Mouse (Mus musculus): ENCODE measurements around the gene U2af2.
"Not testable (repeated sequence)": the region's sequence is repeated elsewhere in the genome, so short reads cannot be mapped to it uniquely, and the experiment has no call there.

Gene U2af2

DNA sequence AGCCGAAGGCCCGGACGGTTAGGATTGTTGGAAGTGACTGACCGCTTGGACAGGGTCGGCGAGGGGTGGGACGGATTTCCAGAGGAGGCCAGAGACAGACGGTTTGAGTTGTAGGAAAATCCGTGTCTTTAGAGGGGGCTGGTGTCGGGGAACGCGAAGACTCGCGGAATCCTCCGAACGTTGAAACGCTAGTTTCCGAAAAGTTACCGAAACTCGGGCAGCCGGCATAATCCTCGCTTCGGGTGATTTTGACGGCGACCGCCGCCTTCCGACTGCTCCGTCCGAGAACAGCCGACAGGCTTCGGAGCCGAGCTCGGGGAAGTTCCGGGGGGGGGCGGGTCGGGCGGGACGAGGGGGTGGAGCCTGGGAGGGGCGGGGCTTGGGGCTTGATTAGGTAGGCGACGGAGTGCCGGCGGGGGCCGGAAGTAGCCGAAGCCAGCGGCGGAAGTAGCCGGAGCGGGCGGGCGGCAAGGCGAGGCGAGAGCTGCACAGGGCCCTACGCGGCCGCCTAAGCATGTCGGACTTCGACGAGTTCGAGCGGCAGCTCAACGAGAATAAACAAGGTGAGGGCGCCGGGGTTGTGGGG is at the start of gene U2af2:
U2af2 (plus strand) TSS at position 370 of the 586 bp plus-strand sequence.
- peak; percentile 86 for DNase-seq (ENCODE audit: low spot score)

DNA sequence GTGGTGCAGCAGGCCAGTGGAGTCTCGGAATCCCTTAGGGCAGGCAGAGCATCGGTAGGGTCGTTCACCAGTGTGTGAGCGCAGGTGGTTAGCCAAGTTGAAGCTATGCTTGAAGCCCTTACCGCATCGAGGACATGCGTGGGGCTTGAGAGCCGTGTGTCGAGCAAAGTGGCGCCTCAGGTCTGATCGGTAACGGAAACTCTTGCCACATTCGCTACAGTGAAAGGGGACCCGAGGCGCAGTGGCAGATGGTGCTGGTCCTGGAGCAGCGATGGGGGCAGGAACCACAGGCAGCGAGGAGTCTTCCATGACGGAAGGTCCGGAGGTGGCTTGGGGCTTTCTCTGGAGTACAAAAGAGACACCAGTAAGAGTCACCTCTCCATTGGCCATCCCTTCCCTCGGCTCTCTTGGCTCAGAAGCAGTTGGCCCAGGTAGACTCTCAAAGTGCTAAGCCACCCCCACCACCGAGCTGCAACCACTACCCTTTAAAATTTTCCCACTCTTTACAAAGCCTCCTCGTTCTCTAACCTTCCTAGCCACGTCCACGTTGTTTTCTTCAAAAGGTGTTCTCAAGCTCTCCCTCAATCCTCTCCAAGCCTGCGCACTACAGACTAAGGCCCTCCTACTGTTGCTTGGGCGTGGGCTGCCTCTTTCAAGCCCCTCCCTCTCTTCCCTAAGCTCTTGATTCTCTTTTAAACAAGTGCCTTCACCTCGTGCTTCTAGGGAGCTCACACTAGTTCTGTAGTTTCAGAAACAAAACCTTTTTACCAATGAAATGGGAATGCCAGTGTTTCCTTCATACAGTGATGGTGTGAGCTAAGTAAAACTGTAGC is 49.0 kb upstream of the U2af2 start:
- no peak for DNase-seq (ENCODE audit: low spot score)

DNA sequence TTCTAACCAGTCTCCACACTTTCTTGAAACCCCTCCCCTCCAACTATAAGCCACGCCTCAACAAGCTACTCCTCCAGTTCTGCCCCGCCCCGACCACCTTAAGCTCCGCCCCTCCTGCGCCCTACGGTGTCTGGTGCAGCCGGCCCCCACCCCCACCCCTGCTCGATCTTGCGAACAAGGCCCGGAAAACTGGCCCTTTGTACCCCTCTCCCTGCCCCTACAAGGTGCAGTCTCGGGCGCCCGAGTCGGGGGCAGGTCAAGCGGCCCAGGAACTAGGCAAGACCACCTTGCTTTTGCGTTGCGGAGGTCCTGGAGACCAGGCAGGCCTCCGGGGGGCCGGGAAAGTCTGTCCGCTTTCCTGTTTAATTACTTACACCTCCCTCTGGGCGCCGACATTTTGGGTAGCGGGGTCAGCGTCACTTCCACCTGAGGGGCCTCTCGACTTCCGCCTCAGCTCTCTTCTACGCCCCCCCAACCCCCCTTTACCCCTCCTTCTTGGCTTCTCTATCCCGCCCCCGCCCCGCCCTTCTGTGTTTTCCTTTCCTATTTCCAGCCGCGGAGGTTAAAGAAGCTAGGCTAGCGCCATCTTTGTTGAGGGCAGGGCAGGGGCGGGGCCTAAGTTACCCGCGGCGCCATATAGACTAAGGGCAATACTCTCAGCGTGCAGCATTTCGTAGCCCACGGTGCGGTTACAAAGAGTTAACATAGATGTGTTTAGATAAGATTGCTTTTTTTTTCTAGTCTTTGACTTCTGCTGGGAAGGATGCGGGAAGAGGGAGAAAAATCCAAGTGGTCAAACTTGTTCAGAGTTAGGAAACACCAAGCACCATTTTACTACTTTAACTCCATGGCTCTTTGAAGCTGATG is 47.5 kb upstream of the U2af2 start, which contains the start of the genes Zfp524 and Fiz1:
Zfp524 (plus strand) TSS at position 165 of the 867 bp plus-strand sequence.
Fiz1 (minus strand) TSS at position 447 of the 867 bp plus-strand sequence.
- peak; percentile 99 for DNase-seq (ENCODE audit: low spot score)

DNA sequence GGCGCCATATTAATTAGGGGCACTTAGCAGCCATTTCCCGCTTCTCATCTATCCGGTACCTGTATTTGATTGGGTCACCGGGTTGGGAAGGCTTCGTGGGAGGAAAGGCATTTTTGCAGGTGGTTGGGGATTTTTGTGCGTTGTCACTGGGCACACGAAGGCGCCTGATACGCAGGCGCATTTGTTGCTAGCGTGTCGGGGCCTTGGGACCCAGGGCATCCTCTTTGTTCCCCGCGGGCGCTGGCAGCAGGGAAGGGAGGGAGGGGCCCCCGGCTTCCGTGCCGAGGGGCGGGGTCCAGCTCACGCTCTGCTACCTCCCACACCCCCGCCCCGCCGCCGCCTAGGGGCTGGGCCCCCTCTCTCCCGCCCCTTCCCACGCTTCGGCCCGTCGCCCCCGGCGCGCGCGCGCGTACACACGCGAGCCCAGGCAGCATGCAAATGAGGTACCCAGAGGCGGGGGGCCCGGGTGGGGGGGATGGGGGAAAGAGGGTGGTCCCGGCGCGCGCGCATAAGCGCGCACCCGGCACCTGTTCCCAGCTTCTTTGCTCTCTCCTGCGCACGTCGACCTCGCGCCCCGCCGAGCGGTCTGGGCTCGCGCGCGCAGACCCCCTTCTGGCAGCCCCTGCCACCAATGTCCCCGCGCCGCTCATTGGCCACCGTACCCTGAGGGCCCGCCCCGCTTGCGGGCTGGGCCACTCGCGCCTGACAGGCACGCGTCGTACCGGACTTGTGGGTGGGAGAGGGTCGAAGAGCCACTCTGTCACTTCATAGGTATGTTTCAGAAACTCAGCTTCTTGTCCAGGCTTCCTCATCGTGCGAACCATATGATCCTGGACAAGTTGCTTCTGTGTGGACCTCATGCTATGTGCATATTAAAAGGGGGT is 46.6 kb upstream of the U2af2 start, which contains the start of gene Gm44973:
Gm44973 (plus strand) TSS at position 379 of the 884 bp plus-strand sequence.
- DNase-seq (ENCODE audit: low spot score), result peak; percentile 93

DNA sequence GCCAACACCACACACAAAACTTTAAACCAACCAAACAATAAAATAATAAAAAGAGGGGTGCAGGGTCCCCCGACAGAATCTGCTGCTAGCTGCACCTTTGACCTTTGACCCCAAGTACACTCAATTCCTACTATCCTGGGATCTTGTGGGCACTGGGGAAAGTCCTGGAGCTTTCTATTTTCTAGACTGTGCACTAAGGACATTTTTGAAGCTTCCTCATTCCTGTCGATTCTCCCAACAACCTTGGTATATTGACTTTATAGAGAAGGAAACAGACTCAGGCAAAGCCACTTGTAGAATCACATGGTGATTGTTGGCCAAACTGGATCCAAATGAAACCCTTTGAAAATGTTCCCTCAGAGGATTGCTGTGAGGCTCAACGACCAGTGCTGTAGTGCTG is 45.9 kb upstream of the U2af2 start:
- no peak for DNase-seq (ENCODE audit: low spot score)

DNA sequence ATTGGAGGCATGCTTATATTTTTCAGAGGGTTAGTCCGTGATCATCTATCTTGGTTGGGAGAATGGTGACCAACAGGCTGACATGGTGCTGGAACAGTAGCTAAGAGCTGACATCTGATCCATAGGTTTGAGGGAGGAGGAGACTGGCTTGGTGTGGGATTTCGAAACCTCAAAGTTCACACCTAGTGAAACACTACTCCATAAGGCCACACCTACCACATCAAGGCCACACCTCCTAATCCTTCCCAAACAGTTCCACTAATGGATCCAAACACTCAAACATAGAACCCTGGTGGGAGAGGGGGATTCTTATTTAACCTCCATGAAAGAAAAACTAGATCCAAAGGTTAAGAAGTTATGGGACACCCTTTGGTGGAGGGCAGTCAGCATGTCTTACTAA is 45.0 kb upstream of the U2af2 start:
- DNase-seq (ENCODE audit: low spot score), result no peak

DNA sequence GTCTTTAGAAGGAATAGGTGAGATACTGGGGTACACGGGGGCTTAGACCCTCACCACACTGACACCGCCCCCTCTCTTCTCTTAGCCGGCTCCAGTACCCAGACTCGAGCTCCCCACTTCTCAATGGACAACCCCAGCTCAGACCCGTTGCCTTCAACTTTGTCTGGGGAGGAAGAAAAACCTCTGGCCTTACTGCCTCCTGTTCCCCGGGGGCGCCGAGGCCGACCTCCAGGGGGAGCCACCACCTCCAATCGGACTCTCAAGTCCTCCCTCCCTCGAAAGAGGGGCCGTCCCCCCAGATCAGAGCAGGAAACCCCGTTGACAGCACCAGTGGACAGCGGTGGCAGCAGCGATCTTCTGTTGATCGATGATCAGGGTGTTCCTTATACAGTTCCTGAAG is 44.6 kb upstream of the U2af2 start:
- DNase-seq (ENCODE audit: low spot score), result no peak

DNA sequence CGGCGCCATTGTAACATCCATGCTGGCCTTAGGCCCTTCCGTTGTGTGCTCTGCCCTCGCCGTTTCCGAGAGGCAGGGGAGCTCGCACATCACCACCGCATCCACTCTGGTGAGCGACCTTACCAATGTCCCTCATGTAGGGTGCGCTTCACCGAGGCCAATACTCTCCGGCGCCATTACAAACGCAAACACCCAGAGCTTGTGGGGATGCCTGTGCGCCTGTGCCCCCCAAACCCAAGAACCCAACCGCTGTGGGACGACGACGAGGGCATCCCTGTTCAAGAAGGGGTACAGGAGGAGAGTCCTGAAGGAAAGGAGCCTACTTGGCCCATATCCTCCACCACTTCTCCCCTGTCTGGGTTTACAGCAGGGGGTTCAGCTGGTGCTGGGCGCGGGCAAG is 44.0 kb upstream of the U2af2 start:
- DNase-seq (ENCODE audit: low spot score), result no peak

DNA sequence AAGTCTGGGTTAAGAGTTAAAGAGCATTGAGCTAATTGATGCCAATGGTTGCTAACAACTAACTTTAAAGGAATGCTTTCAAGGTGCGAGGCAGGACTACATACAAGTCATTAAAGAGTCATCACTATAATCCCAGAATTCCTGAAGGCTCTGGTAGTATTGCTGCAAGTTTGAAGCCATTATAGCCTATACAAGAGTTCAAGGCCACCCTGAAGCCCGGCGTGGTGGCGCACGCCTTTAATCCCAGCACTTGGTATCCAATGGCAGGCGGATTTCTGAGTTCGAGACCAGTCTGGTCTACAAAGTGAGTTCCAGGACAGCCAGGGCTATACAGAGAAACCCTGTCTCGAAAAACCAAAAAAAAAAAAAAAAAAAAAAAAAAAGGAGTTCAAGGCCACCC is 42.4 kb upstream of the U2af2 start:
- DNase-seq (ENCODE audit: low spot score), result not testable (repeated sequence)

DNA sequence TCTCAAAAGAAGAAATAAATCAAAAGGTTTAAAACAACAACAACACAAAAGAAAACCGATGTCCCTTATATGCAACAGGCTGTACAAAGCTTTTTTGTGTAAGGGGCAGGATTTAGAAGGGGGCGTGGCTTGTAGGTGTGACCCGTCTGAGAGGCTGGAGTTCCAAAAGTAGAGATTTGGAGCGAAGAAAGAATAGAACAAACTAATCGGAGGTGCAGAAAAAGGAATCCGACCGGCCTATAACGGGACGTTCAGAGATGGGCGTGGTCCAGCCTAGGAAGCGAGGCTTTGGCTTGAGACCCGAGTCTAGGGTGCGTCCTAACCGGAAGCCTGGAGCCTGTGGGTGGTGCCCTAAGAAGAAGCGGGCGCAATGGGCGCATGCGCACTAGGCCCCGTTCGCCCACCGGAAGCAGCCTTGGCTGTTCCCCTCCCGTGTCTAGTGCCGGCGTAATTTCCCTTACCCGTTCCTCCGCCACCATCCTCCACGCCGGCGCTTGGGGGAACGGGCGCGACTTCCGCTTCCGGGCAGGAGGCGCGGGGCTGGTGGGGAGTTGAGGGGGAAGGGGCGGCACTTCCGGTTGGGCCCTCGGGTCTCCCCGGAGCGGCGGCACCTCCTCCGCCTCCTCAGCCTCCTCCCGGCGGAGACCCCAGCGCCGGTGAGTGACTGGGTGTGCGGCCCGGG is 41.8 kb upstream of the U2af2 start, which contains the start of the genes Zfp865 and Ccdc106:
Zfp865 (plus strand) TSS at position 377 of the 682 bp plus-strand sequence.
Ccdc106 (plus strand) TSS at position 554 of the 682 bp plus-strand sequence.
- peak; percentile 97 for DNase-seq (ENCODE audit: low spot score)

DNA sequence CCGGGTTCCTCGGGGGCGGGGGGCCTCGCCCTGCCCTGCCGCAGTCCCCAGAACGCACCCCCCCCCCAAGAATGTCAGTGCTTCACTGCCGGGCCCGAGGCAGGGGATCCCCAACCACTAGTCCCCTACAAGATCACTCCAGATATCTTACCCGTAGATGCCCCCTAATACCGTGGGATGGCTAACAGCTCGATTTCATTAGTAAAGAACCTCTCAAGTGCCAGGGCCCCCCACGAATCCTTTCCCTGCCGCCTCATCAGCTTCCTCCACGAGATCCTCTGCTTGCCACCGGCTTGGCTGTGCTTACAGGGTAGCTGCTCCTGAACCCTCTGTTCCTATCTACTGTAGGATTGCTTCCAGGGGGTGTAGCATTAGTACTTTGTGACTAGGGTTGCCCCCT is 41.3 kb upstream of the U2af2 start:
- no peak for DNase-seq (ENCODE audit: low spot score)

DNA sequence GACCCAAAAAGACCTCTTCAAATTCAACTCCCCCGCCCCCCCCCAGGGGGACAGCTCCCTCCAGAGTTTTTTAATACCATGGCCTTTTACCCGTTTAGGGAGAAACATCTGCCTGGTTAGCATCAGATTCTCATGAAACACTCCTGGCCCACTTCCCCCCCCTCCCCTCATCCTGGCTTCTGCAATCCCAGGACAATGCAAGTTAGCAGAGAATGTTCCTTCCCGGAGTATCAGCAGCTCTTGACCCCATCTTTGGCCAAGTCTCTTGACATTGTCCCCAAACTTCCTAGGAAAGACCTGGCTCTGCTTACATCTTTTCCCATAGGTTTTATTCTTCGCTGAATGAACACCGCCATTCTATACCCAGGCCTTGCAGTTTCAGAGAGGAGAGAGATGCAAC is 40.7 kb upstream of the U2af2 start:
- no peak for DNase-seq (ENCODE audit: low spot score)

DNA sequence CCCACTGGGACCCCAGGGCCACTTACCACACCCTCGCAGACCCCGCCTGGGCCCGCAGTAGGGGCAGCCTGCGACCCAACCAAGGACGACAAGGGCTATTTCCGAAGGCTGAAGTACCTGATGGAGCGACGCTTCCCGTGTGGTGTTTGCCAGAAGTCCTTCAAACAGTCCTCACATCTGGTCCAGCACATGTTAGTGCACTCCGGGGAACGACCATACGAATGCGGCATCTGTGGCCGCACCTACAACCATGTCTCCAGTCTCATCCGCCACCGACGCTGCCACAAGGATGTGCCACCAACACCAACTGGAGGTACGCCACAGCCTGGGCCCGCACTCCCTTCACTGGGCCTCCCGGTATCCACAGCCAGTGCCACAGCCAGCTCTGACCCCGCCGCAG is 32.4 kb upstream of the U2af2 start:
- DNase-seq (ENCODE audit: low spot score), result no peak

DNA sequence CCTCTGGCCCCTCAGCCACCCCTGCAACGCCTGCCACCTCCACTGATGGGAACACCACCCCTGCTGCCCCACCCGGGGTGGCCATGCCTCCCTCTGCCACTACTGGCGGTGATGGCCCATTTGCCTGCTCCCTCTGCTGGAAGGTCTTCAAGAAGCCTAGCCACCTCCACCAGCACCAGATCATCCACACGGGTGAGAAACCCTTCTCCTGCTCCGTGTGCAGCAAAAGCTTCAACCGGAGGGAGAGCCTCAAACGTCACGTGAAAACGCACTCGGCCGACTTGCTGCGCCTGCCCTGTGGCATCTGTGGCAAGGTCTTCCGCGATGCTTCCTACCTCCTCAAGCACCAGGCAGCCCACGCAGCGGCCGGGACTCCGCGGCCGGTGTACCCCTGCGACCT is 32.0 kb upstream of the U2af2 start:
- DNase-seq (ENCODE audit: low spot score), result no peak

DNA sequence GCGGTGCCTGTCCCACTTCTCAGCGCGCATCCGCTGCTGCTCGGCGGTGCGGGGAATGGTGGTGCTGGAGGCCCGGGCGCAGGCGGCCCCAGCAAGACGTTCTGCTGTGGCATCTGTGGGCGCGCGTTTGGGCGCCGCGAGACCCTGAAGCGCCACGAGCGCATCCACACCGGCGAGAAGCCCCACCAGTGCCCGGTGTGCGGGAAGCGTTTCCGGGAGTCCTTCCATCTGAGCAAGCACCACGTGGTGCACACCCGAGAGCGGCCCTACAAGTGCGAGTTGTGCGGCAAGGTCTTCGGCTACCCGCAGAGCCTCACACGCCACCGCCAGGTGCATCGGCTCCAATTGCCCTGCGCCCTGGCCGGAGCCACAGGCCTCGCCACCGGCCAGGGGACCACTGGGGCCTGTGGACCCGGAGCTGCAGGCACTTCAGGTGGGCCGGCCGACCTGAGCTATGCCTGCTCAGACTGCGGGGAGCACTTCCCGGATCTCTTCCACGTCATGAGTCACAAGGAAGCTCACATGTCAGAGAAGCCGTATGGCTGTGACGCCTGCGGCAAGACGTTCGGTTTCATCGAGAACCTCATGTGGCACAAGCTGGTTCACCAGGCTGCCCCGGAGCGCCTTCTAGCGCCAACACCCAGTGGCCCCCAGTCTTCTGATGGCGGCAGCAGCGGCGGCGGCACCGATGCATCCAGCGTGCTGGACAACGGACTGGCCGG is 31.2 kb upstream of the U2af2 start:
- DNase-seq (ENCODE audit: low spot score), result no peak

DNA sequence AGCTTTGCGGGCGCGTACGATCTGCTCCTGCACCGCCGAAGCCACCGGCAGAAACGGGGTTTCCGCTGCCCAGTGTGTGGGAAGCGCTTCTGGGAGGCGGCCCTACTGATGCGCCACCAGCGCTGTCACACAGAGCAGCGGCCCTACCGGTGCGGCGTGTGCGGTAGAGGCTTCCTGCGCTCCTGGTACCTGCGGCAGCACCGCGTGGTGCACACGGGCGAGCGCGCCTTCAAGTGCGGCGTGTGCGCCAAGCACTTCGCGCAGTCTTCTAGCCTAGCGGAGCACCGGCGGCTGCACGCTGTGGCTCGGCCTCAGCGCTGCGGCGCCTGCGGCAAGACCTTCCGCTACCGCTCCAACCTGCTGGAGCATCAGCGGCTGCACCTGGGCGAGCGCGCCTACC is 30.4 kb upstream of the U2af2 start:
- DNase-seq (ENCODE audit: low spot score), result no peak

DNA sequence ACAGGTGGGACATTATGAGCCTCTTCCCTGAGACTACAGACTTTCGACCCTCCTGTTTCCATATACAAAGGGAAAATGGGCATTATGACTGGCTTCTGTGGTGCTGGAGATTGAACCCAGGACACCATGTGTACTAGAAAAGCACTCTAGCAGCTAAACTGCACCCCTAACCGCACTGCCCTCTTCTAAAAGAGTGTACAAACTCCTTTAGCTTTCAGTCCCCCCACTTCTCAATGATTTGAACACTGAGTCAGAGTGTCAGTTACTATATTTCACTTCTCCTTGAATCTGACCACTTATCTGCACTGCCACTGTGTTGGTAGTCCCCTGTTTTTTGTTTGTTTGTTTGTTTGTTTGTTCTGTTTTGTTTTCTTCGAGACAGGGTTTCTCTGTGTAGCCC is 28.1 kb upstream of the U2af2 start, which contains the start of gene 4632433K11Rik:
4632433K11Rik (plus strand) TSS at position 301 of the 400 bp plus-strand sequence.
- DNase-seq (ENCODE audit: low spot score), result no peak

DNA sequence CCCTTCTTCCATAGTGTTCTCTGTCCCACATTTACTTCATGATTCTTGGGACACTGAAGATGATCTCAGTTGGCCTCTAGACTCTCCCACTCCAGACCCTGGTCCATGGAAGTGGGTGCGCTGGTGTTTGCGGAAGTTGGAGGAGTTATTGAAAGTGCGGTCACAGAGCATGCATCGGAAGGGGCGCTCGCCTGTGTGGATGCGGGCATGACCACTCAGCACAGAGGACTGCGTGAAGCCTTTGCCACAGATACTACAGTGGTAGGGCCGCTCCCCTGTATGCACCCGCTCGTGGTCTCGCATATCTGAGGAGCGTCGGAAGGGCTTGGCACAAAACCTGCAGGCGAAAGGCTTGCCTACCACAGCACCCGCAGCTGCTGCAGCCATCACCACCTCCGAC is 26.3 kb upstream of the U2af2 start:
- DNase-seq (ENCODE audit: low spot score), result no peak

DNA sequence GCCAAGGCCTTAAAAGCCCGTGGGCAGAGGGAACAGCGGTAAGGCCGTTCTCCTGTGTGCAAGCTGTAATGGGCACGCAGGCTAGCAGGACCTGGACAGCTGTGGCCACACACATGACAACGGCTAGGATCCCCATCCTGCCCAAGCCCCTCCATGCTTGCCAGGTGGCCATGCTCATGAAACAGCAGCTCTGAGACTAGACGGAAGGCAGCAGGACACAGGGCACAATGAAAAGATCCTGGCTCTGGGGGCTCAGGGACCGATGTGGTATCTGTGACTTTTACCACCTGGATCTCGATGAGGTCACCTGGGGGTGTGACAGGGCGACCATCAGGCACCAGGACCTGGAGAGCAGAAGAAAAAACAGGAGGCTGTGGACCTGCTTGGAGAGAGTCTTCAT is 25.8 kb upstream of the U2af2 start:
- DNase-seq (ENCODE audit: low spot score), result no peak

DNA sequence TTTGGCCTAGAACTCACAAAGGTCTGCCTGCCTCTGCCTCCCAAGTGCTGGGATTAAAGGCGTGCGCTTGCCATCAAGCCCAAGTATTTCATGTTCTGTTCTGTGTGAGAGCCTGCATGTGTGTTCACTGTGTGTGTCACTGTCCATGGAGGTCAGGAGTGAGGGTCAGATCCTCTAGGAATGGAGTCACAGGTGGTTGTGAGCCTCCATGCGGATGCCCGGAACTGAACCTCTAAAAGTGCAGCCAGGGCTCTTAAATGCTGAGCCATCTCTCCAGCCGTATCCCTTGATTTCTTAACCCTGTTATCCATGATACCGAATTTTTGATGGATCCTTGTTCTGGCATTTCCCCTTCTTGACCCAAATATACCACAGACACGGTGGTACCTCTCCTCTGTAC is 24.9 kb upstream of the U2af2 start:
- DNase-seq (ENCODE audit: low spot score), result no peak
